Mouse (Mus musculus) limb, embryonic 13.5 days (tissue): ENCODE measurements around the gene Lmtk3. TPM values are rescaled to one million over a fixed set of nuclear protein-coding genes. Genes with fewer than 3 reads are reported as not detected.

Source experiments
- ATAC-seq: fragments of 200-750 bp; cut with Nextera tagmentation; 2 replicates; pipeline ENCODE4 v1.8.0; 2017; ENCODE audit warnings: low read depth, moderate number of reproducible peaks, moderate TSS enrichment; ENCODE audit not compliant: low FRiP score
- H3K27ac ChIP-seq: fragments of 300-500 bp; sonication (generic); 2 replicates; pipeline ENCODE4 v1.5.1; 2015; ENCODE audit warnings: inconsistent platforms, mild to moderate bottlenecking, moderate library complexity
- H3K27me3 ChIP-seq: fragments of 300-500 bp; sonication (generic); 2 replicates; pipeline ENCODE4 v1.6.1; 2015; ENCODE audit warnings: mild to moderate bottlenecking, inconsistent platforms
- H3K36me3 ChIP-seq: fragments of 300-500 bp; sonication (generic); 2 replicates; pipeline ENCODE4 v1.6.1; 2015; ENCODE audit warnings: inconsistent platforms, mild to moderate bottlenecking, moderate library complexity
- H3K4me1 ChIP-seq: fragments of 300-500 bp; sonication (generic); 2 replicates; pipeline ENCODE4 v1.6.1; 2015; ENCODE audit warnings: inconsistent platforms
- H3K4me2 ChIP-seq: fragments of 300-500 bp; sonication (generic); replicated peaks from 2 replicates; pipeline ENCODE4 v1.6.1; 2015; ENCODE audit warnings: inconsistent platforms, mild to moderate bottlenecking, moderate library complexity
- H3K4me3 ChIP-seq: fragments of 300-500 bp; sonication (generic); 2 replicates; pipeline ENCODE4 v1.5.1; 2015; ENCODE audit warnings: moderate library complexity, mild to moderate bottlenecking, inconsistent platforms
- H3K9ac ChIP-seq: fragments of 300-500 bp; sonication (generic); 2 replicates; pipeline ENCODE4 v1.6.1; 2015; ENCODE audit warnings: mild to moderate bottlenecking, inconsistent platforms
- H3K9me3 ChIP-seq: fragments of 300-500 bp; sonication (generic); 2 replicates; pipeline ENCODE4 v1.6.1; 2016; ENCODE audit warnings: inconsistent platforms
- WGBS: fragments of 180-500 bp; shearing (Covaris S2); methylation state at CpG from one replicate; pipeline ENCODE4 v1.1.7; 2015; 5-methylcytosine and 5-hydroxymethylcytosine counted together
- polyA plus RNA-seq: library from polyadenylated mRNA; unstranded; fragments of >200 nt; fragmentation: Nextera tagmentation; extraction: Ambion mirVana; gene quantifications from 2 replicates; pipeline ENCODE4 v1.2.1, GENCODE M21; 2015

The Lmtk3 gene
- polyA plus RNA-seq, 1 experiment from 2014 or later: 4.9 TPM

GRCm38 (mm10) chr7:45814841-45815240 lies 31.3 kb downstream of the Lmtk3 start:
- 8% methylated on average over 5 of the region's 5 CpGs for WGBS
- Histone ChIP-seq H3K27ac (peak overlapping the region; percentile 28; the same call in 1 of the 2 replicates), H3K27me3 (peaks cover 11% of the 10 kb centered on the region), H3K36me3 (peaks cover 32% of the 10 kb centered on the region), H3K4me1 (peaks cover 26% of the 10 kb centered on the region), H3K9me3 (no peaks in the 10 kb centered on the region), H3K4me2 (peak overlapping the region; percentile 60), H3K4me3 (peak overlapping the region; percentile 31), H3K9ac (0 out of 2 replicates have a peak overlapping the region, but pooled peaks have one; percentile 27)
- ATAC-seq: no peak

- Histone ChIP-seq H3K27ac (peak overlapping the region; percentile 28; the same call in 1 of the 2 replicates), H3K9me3 (no peaks in the 10 kb centered on the region), H3K27me3 (peaks cover 16% of the 10 kb centered on the region), H3K4me3 (no peak overlapping the region), H3K4me2 (peak overlapping the region; percentile 60), H3K36me3 (peaks cover 26% of the 10 kb centered on the region), H3K4me1 (peaks cover 26% of the 10 kb centered on the region), H3K9ac (peak overlapping the region; percentile 27; the same call in 1 of the 2 replicates)
- WGBS: 46% methylated on average over 10 of the region's 10 CpGs
- ATAC-seq: no peak
Observed at GRCm38 (mm10) chr7:45815323-45815983, 31.9 kb downstream of the Lmtk3 start.

GRCm38 (mm10) chr7:45815984-45816351 lies 32.4 kb downstream of the Lmtk3 start:
- Histone ChIP-seq H3K36me3 (peaks cover 21% of the 10 kb centered on the region), H3K4me2 (no peak overlapping the region), H3K9me3 (no peaks in the 10 kb centered on the region), H3K27me3 (peaks cover 18% of the 10 kb centered on the region), H3K4me1 (peaks cover 26% of the 10 kb centered on the region), H3K27ac (no peak overlapping the region), H3K4me3 (no peak overlapping the region), H3K9ac (peak overlapping the region; percentile 19; the same call in 1 of the 2 replicates)
- 45% methylated on average over 2 of the region's 2 CpGs for WGBS
- ATAC-seq: no peak

GRCm38 (mm10) chr7:45819843-45820242 lies 36.3 kb downstream of the Lmtk3 start:
- Histone ChIP-seq H3K36me3 (peaks cover 22% of the 10 kb centered on the region), H3K27ac (no peak overlapping the region), H3K4me1 (peaks cover 9% of the 10 kb centered on the region), H3K27me3 (peaks cover 18% of the 10 kb centered on the region), H3K9ac (peak overlapping the region; percentile 45), H3K9me3 (no peaks in the 10 kb centered on the region), H3K4me2 (peak overlapping the region; percentile 50), H3K4me3 (peak overlapping the region; percentile 23)
- no peak for ATAC-seq
- WGBS: 11% methylated on average over 25 of the region's 25 CpGs

GRCm38 (mm10) chr7:45820913-45821312 lies 37.4 kb downstream of the Lmtk3 start:
- Histone ChIP-seq H3K9ac (no peak overlapping the region), H3K4me2 (no peak overlapping the region), H3K36me3 (peaks cover 33% of the 10 kb centered on the region), H3K4me3 (no peak overlapping the region), H3K27ac (no peak overlapping the region), H3K27me3 (peaks cover 18% of the 10 kb centered on the region), H3K4me1 (no peaks in the 10 kb centered on the region; the same call in 1 of the 2 replicates), H3K9me3 (no peaks in the 10 kb centered on the region)
- ATAC-seq: no peak

- no peak for ATAC-seq
- H3K9ac ChIP-seq: no peak within 1 kb of the TSS
- peaks cover 68% of the 10 kb centered on the region for H3K36me3 ChIP-seq
Observed at GRCm38 (mm10) chr7:45824598-45824997, 41.1 kb downstream of the Lmtk3 start, which contains the start of gene Kcnj14. TSS of gene Kcnj14 (minus strand) at chr7:45824782.

GRCm38 (mm10) chr7:45826631-45827030 lies 43.1 kb downstream of the Lmtk3 start:
- Histone ChIP-seq H3K4me1 (peaks cover 10% of the 10 kb centered on the region), H3K27ac (no peak overlapping the region), H3K4me2 (no peak overlapping the region), H3K27me3 (peaks cover 7% of the 10 kb centered on the region), H3K36me3 (peaks cover 68% of the 10 kb centered on the region), H3K9me3 (no peaks in the 10 kb centered on the region), H3K9ac (no peak overlapping the region), H3K4me3 (no peak overlapping the region)
- WGBS: 93% methylated on average over 7 of the region's 7 CpGs
- no peak for ATAC-seq

More at GRCm38 (mm10) chr7:45824598-45824997, 41.1 kb downstream of the Lmtk3 start, which contains the start of gene Kcnj14:
- Histone ChIP-seq H3K4me1 (peaks cover 3% of the 10 kb centered on the region), H3K27ac (no peak within 1 kb of the TSS), H3K27me3 (peaks cover 8% of the 10 kb centered on the region), H3K4me3 (no peak within 1 kb of the TSS), H3K9me3 (no peaks in the 10 kb centered on the region), H3K4me2 (no peak within 1 kb of the TSS)
- WGBS: 72% methylated on average over 7 of the region's 7 CpGs

GRCm38 (mm10) chr7:45830427-45831127 lies 47.0 kb downstream of the Lmtk3 start, which contains the start of gene Grwd1:
TSS of gene Grwd1 (minus strand) at chr7:45830944.
- H3K27ac ChIP-seq: no peak within 1 kb of the TSS
- WGBS: under 1% methylated on average over 35 of the region's 35 CpGs
- no peaks in the 10 kb centered on the region for H3K9me3 ChIP-seq

GRCm38 (mm10) chr7:45831128-45831525 lies 47.6 kb downstream of the Lmtk3 start:
- Histone ChIP-seq H3K9me3 (no peaks in the 10 kb centered on the region), H3K4me2 (peak overlapping the region; percentile 90), H3K4me1 (peaks cover 28% of the 10 kb centered on the region), H3K36me3 (peaks cover 33% of the 10 kb centered on the region), H3K9ac (no peak overlapping the region), H3K27me3 (peaks cover 51% of the 10 kb centered on the region), H3K4me3 (peak overlapping the region; percentile 93), H3K27ac (no peak overlapping the region)
- WGBS: 16% methylated on average over 5 of the region's 5 CpGs
- ATAC-seq: no peak

More at GRCm38 (mm10) chr7:45830427-45831127, 47.0 kb downstream of the Lmtk3 start, which contains the start of gene Grwd1:
- Histone ChIP-seq H3K36me3 (peaks cover 39% of the 10 kb centered on the region), H3K4me2 (peak within 1 kb of the TSS; percentile 90), H3K27me3 (peaks cover 46% of the 10 kb centered on the region), H3K4me1 (peaks cover 28% of the 10 kb centered on the region), H3K4me3 (peak within 1 kb of the TSS; percentile 93), H3K9ac (peak within 1 kb of the TSS; percentile 82)
- ATAC-seq: peak; percentile 90

GRCm38 (mm10) chr7:45832428-45832827 lies 48.9 kb downstream of the Lmtk3 start:
- Histone ChIP-seq H3K4me3 (peak overlapping the region; percentile 49), H3K9me3 (no peaks in the 10 kb centered on the region; the same call in 1 of the 2 replicates), H3K4me2 (peak overlapping the region; percentile 66), H3K36me3 (peaks cover 21% of the 10 kb centered on the region), H3K4me1 (peaks cover 28% of the 10 kb centered on the region), H3K27me3 (peaks cover 63% of the 10 kb centered on the region), H3K9ac (peak overlapping the region; percentile 62), H3K27ac (no peak overlapping the region)
- no peak for ATAC-seq
- WGBS: 10% methylated on average over 30 of the region's 30 CpGs

GRCm38 (mm10) chr7:45833148-45833790 lies 49.7 kb downstream of the Lmtk3 start:
- Histone ChIP-seq H3K4me3 (peak overlapping the region; percentile 49), H3K27ac (no peak overlapping the region), H3K9ac (peak overlapping the region; percentile 62), H3K27me3 (peaks cover 69% of the 10 kb centered on the region), H3K36me3 (peaks cover 13% of the 10 kb centered on the region), H3K9me3 (no peaks in the 10 kb centered on the region; the same call in 1 of the 2 replicates), H3K4me2 (peak overlapping the region; percentile 66), H3K4me1 (peaks cover 28% of the 10 kb centered on the region)
- ATAC-seq: no peak
- under 1% methylated on average over 76 of the region's 86 CpGs for WGBS
